Mouse (Mus musculus) urinary bladder, adult 2 months (tissue): Measurements from ENCODE around the gene Dhrs11. TPM values are rescaled to one million over a fixed set of nuclear protein-coding genes. Genes with fewer than 3 reads are reported as not detected.

ENCODE experiments used
- polyA plus RNA-seq: library from polyadenylated mRNA; depleted of rRNA; stranded (reverse); fragments of >200 nt; gene quantifications from 2 replicates; pipeline ENCODE4 v1.2.3, GENCODE M21; 2012; rRNA removed

Dhrs11 gene
- polyA plus RNA-seq, 1 experiment, result 15.8 TPM

Other genes with a start within 250 kb of the Dhrs11 start
- gene Mrm1, start 9.5 kb downstream of the Dhrs11 start, polyA plus RNA-seq, result 10.8 and 13.1 TPM in 2 replicates
- gene Ggnbp2, start 41.8 kb upstream of the Dhrs11 start, polyA plus RNA-seq, result 85.6 and 91.4 TPM in 2 replicates
- gene Myo19, start 51.2 kb upstream of the Dhrs11 start, polyA plus RNA-seq, result 14.5 and 17.4 TPM in 2 replicates
- gene Pigw, start 51.3 kb upstream of the Dhrs11 start, polyA plus RNA-seq, result 5.7 and 8.2 TPM in 2 replicates
- 22.6 and 25.4 TPM in 2 replicates for gene Znhit3, start 87.4 kb upstream of the Dhrs11 start, polyA plus RNA-seq
- 0.58 and 1.1 TPM in 2 replicates for gene Car4, start 128.8 kb upstream of the Dhrs11 start, polyA plus RNA-seq